Mouse (Mus musculus): Measurements from ENCODE around the gene Rnf26.

Gene Rnf26

DNA sequence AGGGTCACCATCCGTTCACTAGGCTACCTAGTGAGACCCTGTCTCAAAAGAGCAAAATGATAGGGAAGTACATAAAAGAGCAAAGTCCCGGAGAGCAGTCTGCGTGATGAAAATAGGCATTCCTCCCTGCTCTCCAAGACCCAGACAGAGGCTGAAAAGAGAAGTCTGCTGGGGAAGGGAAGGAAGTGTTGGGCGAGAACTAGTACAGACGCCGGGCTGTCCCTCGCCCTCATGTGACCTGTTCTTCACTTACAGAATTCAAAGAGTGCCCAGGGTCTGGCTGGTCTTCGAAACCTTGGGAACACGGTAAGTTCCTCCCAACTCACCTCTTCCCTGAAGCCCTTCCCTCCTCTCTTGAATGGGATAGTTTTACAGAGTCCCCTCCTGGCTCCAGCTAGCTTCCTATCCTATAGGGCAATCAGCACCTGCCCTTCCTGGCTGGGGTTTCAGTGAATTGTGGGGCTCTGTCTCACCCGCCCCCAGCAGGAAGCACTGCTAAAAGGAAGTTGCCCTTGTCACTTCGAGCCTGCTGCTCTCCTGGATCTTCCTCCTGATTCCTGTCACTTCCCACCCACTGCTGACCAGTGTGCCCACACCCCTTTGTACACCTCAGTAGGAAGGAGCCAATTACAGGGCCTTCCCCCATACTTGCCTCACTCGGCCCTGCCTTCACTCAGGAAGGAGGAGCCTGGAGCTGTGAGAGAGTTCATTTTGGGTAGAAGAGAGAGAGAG lies 24.3 kb downstream of the Rnf26 start:
- in situ Hi-C loops (cut with MboI, MseI): loop anchor here (25.0 kb wide), 3 partner anchors 352 to 1977 kb away; partner anchors contain the start of genes Nectin1 and Sorl1

DNA sequence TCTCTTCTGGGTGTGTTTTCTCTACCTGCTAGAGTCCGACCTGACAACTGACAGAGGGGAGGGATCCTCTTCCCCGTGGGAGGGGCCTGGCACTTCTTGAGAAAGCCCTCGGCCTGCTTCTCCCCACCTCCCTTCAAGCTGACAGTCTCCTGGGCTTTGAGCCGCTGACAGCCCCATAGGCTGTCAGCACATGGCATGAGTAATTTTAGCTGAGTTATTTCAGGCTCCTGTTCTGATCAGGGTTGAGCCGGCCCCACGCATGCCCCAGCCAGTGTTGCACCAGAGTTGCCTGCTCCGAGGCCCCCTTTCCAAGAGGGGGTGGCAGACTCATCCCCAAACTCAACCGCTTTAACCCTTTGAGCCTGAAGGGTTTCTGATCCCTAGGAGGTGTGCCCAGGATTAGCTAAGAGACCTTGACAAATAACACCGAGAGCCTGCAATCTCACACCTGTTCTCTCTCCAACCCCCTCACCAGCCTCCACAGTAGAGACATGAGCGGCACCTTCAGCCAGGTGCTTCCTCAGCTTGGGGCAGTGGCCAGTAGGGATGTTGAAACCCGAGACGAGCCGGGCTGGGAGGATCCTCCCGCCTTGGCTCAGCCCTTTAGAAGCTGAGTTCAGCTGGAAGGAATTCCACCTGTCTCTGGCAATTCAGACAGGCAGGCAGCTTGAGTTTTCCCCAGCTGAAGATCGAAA lies 25.4 kb downstream of the Rnf26 start:
- in situ Hi-C loops (cut with MboI, MseI): loop anchor here (25.0 kb wide), 3 partner anchors 351 to 1976 kb away; partner anchors contain the start of genes Nectin1 and Sorl1

DNA sequence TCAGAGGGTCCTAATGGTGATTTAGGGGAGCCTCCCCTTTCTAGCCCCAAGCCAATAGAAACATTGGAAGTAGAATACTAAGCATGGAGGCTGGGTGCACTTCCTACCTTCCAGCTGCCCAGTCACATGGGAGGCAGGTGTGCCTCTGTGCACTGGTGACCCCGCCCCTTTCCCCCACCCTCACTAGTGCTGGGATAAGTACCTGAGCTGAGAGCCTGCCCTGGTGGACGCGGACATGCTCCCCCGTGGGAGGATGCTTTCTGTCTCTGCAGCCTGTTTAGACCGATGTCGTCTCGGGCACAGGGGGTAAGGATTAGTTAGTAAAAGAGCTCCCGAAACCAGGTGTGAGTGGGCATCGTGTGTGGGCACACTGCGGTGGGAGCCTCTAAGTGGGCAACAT lies 26.4 kb downstream of the Rnf26 start:
- in situ Hi-C loops (cut with MboI, MseI): loop anchor here (25.0 kb wide), 3 partner anchors 350 to 1975 kb away; partner anchors contain the start of genes Nectin1 and Sorl1

DNA sequence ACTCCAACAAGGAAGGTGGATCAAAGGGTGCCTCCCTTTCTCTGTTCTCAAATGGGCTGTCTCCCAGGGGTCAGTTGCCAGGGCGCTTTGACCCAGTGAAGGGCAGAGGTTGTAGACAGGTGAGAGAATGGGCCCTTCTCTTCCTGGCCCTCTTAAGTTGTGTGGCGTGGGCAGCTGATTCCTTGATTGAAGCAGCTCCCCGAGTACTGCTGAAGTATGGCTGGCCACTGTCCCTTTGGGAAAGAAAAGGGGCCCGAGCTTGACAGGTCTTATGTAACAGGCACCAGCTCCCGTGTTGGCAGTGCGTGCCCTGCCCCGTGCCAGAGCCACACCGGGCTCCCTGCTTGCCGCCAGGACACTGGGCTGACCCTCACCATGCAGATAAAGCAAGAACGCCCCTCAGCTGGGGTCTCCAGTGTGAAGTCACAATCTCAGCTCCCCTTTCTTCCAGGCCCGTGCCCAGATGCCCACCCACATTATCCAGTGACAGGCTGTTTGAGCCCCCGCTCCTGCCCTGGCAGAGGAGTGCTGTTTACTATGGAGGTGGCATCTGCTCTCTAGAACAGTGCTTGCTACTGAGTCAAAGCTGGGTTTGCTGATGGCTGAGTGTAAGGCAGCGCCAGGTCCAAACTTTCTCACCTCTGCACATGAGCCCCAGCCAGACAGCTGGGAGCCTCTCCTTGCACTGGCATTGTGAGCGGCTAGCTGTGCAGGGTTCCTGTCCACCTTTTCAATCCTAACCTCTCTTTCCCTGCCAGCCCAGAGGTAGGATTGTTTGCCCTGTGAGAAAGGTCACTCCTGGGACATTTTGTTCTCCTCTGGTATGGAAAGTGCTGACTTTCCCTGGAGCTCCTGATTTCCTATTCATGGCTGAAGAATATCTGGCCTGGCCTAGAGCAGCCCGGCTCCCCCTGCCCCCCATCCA lies 27.3 kb downstream of the Rnf26 start:
- in situ Hi-C loops (cut with MboI, MseI): loop anchor here (25.0 kb wide), 3 partner anchors 349 to 1974 kb away; partner anchors contain the start of genes Nectin1 and Sorl1

DNA sequence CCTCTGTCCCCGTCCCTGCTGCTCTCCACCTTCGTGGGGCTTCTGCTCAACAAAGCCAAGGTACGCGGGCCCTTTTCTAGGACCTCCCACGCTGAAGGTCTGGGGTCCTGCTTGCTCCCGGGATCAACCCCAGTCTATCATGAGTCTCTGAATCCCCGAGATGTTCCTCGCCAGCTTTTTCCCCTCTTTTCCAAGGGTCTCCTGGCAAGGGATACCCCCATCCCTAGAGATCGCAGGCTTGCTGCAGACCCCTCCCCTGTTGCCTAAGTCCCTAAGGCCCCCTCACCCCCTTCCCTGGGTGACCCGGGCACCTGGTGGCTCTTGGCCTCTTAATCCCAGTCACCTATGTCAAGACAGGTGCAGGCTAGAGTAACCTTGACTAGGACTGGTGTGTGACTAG lies 28.0 kb downstream of the Rnf26 start:
- in situ Hi-C loops (cut with MboI, MseI): loop anchor here (25.0 kb wide), 3 partner anchors 348 to 1973 kb away; partner anchors contain the start of genes Nectin1 and Sorl1

DNA sequence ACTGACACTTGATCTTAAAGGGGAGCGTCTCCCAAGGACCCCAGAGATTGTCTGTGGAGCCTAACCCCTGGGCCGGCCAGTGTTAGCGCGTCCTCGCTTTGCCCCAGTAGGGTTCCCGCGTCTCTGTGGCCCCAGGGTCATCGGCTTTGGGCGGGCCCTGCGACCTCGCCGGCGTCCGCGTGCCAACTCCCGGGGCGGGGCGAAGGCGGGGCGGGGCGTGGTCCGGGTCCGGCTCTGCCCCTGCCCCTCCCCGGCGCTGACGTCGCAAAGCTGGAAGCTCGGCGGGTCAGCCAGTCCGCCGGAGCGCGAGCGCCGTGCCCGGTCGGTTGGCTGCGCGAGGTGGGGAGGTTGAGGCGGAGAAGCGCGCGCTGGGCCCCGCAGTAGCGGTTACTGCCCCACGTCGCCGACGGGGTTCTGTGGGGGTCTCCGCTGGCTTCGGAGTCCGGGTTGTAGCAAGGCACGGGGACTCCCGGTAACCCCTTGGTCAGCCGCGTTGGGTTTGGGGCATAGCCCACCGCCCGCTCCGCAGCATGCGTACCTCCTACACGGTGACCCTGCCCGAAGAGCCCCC lies 28.6 kb downstream of the Rnf26 start:
- in situ Hi-C loops (cut with MboI, MseI): loop anchor here (25.0 kb wide), 3 partner anchors 347 to 1972 kb away; partner anchors contain the start of genes Nectin1 and Sorl1

DNA sequence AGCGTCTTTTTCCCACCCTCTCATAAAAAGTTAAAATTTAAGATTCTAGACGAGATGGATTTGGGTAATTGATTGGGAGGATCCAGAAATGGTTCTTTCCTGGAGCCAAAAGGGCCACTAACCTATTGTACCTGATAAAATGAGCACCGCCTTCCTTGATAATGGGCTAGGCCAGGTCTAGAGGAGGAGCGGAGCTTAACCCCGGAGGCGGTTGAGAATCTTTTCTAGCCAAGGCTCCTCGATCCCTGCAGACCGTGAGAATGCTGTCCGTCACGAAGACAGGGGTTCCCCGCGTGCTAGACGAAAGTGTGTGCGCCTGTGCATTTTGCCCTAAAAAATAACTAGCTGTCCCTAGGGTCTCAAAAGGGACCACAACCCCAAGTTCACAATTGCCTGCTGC lies 29.1 kb downstream of the Rnf26 start:
- in situ Hi-C loops (cut with MboI, MseI): loop anchor here (25.0 kb wide), 3 partner anchors 347 to 1972 kb away; partner anchors contain the start of genes Nectin1 and Sorl1

DNA sequence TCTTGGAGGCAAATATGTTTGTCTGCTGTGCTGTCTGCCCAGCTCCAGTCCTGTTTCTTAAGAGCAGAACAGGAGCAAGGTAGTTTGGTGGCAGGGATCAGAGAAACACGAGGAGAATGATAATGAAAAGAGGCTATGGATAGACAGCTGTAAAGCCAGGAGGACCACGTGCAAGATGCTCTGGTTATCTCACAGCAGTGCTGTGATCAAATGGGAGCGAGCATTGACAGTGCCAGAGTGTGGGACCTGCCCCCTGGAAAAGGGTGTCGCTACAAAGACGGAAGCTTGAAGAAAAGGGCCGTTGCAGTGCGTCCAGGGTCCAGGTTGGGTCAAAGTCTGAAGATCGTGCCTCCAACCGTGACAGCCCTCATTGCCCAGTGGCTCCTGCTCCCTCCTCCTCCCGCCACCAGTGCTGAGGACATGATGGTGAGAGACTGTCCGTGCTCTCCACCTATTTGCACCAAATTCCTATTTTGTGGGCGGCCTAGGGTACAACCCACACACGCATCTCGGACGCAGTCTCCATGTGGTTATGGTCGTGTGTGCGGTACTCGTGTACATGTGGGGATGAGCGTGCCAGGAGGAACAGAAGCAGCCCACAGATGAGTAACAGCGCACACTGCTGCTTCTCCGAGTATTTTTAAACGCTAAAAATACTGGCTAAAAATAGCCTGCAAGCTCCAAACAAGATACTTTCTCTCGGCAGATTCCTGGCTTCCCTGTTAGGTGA lies 29.8 kb downstream of the Rnf26 start:
- in situ Hi-C loops (cut with MboI, MseI): loop anchor here (25.0 kb wide), 3 partner anchors 346 to 1971 kb away; partner anchors contain the start of genes Nectin1 and Sorl1

DNA sequence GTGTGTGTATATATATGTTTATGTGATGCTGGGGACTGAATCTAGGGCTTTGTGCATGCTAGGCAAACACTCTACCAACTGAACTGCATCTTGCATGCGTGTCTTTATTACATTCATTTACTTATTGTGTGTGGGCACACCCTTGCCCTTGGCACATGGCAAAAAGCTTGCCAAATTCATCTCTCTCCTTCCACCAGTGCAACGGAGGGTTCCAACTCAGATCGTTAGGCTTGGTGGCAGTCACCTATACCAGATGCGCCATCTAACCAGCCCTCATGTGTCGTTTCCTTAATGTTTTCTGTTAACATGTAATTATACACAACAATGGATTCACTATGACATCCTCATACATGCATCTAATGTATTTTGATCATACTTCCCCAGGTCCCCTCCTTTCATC lies 31.1 kb downstream of the Rnf26 start:
- in situ Hi-C loops (cut with MboI, MseI): loop anchor here (25.0 kb wide), 3 partner anchors 345 to 1970 kb away; partner anchors contain the start of genes Nectin1 and Sorl1

DNA sequence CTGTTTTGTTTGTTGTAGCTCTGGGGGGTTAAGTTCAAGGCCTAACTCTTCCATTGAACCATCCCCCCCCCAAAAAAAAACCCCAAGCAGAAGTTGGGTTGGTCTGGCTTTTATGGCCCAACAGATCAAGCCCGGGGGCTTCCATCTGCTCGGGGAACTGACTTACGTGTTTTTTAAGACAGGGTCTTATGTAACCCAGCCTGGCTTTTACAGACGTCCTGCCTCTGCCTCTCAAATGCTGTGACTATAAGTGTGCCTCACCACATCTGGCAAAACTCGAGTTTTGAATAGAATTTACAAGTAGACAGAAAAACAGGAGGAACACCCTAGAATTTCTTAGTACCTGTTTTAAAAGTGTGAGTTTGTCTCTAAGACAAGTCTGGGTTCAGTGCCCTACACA lies 31.7 kb downstream of the Rnf26 start:
- in situ Hi-C loops (cut with MboI, MseI): loop anchor here (25.0 kb wide), 3 partner anchors 344 to 1969 kb away; partner anchors contain the start of genes Nectin1 and Sorl1

DNA sequence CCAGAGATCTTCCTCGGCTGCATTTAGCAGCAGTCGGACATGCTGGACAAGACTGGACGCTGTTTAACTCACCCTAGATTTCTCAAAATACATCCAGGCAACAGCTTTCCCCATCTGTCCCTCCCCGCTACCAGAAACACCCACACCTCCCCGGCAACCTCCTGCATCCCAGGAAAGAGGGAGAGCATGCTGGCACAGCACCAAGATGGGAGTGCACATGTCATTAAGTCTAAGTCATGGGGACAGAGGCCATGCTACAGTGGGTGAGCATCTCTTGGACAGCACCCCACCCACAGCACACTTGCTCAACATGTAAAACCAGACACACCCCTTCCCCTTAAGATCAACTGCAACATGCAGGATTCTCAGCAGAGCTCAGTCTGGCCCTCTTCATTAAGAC lies 32.4 kb downstream of the Rnf26 start:
- in situ Hi-C loops (cut with MboI, MseI): loop anchor here (25.0 kb wide), 3 partner anchors 344 to 1969 kb away; partner anchors contain the start of genes Nectin1 and Sorl1

DNA sequence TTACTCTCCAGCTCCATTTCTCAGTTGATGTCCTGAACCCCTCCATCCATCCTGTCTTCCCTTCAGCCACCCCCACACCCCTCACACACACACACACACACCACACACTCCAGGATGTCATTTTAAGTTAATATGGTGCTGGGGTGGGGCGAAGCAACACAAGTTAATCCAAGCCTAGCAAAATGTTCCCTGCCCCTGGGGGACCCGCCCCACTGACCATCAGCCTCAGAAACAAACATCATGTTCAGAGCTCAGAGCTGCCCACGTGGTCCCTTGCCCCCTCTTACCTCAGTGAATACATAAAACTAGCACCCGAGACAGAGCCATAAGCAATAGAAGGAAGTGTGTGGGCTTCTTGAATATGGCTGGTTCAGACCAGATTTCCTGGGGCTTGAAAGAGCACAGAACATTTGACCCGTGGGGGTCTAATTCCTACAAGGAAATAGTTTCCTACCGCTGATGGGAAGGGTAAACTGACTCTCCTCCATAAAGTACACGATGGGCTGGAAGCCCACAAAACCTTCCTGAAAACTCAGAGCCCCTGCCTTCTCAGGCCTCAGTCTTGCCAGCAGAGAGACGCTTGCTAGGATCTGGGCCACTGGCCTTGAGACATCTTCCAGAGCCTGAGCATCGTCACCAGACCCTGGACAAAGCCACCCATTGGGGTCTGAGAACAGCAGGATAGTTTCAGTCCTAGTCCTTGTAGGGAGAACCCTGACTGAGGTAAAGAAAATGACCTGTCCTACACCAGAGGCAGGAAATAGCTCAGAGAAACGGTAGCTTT lies 33.1 kb downstream of the Rnf26 start:
- in situ Hi-C loops (cut with MboI, MseI): loop anchor here (25.0 kb wide), 3 partner anchors 343 to 1968 kb away; partner anchors contain the start of genes Nectin1 and Sorl1

DNA sequence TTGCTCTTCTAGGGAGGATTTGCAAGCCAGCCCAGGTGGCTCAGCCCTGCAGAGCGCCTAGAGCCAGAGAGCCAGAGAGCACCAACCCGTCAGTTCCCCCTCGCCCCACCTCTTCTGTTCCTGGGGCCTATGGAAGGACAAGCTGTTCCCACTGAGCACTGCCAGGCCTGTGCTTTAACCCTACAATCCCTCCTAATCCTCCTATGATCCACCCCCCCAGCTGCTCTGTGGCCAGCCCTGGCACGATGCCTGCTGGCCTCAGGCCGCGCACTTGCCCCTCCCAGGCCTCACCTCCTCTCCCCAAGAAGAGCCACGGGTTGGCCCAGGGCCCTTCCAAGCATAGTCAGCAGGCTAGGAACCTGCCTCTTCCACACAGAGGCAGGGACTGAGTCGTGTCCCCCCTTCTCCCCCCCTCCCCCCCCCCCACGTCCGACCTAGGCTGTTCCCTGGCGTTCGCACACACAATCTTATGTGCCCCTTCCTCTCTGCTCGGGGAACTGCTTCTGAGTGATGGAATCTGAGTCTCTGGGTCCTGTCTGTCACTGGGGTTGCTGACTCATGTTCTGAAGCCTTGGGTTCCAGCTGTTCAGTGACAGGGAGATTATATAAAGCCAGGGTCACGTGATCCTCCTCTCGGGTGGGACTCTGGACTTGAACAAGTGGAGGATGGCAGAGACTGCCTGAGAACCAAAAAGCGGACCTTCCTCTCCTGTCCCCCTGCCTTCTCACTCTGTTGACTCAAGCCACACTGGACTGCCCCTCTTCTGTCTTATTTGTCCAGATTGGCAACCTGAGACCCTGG lies 34.2 kb downstream of the Rnf26 start:
- in situ Hi-C loops (cut with MboI, MseI): loop anchor here (25.0 kb wide), 3 partner anchors 342 to 1967 kb away; partner anchors contain the start of genes Nectin1 and Sorl1

DNA sequence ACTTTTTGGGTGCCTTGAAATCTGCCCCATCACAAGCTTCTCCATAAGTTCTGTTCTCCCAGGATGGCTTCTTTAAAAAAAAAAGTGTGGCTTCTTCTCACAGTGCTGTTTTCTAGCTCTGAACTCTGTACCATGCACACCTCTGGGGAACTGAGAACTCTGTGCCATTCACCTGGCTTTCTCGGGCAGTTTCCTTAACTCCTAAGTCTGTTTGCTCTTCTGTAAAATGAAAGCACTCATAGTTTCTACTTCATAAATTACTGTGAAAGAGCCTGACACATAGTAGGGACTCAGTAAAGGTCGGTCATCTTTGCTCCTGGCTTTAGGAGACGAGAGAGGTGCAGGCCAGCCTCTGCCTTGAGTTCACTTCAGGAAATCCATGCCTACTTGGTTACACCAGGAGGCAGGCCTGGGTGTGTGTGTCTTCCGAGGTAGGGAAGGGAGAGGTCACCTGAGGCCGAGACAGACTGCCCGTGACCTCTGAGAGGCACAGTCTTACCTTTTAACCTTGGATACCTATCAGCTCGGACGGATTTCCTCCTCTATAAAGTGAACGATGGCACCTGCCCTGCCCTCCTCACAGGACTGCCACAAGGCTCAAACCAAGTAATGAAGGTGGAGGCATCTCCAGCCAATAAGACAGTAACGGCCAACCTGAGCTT lies 35.0 kb downstream of the Rnf26 start:
- in situ Hi-C loops (cut with MboI, MseI): loop anchor here (25.0 kb wide), 3 partner anchors 341 to 1966 kb away; partner anchors contain the start of genes Nectin1 and Sorl1

DNA sequence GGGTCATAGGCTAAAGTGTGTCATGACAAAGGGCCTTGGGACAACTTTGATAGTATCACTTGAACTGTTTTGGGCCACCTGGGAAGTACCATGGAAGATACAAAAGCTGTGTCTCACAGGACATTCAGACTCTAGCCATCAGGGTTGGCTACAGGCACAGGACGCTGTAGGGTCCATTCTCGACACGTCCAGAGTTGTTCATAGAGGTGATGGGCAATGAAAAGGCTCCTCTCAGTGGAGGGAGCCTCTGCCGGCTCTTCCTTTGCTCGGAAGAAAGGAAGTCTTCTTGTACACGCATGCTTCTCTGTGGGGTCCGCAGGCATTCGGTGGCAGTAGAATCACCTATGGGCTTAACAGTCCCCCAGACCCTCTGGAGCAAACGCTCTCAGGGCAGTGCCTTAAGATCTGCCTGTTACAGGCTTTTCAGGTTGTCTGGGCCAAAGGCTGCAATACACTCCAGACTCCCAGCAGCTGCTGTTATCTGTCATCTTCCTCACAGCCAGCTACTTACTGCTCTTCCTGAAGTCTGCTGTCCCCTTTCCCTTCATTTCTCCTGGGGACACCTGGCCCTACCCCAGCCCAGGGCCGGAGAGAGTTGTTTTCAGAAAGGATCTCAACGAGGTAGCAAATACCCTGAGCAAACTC lies 35.9 kb downstream of the Rnf26 start:
- in situ Hi-C loops (cut with MboI, MseI): loop anchor here (25.0 kb wide), 3 partner anchors 340 to 1965 kb away; partner anchors contain the start of genes Nectin1 and Sorl1

DNA sequence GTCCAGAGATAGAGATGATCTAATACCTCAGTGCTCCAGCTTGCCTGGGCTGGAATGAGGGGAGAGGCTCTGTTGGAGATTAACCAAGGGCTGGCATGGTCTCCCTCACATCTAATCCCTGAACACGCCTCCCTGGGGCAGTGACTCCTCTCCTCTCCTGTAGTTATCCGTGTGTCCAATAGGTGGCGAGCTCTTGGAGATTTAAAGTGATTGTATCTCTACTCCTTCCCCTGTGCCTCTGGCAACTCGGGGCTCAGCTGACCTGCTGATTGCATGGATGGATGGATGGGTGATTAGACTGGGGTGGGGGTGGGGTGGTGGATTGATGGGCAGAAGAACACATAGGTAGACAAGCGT lies 36.6 kb downstream of the Rnf26 start:
- in situ Hi-C loops (cut with MboI, MseI): loop anchor here (25.0 kb wide), 3 partner anchors 339 to 1964 kb away; partner anchors contain the start of genes Nectin1 and Sorl1

Data from T-helper 1 cell (primary cell).